Mouse (Mus musculus) inflammation-experienced regulatory T-cells, adult 6 months (primary cell): ENCODE results near the gene Ppat. TPM values are rescaled to one million over a fixed set of nuclear protein-coding genes. Genes with fewer than 3 reads are reported as not detected.

Experiments
- ATAC-seq: one replicate; pipeline ENCODE4 v1.8.0; 2017
- polyA plus RNA-seq, 3 experiments: library from polyadenylated mRNA; unstranded; fragments of 100-300 nt; shearing (Covaris generic); gene quantifications; one replicate each; pipeline ENCODE4 v1.2.1; 2017

Gene Ppat
- polyA plus RNA-seq, 3 experiments from 2014 or later = 24.3 to 31.7 (median 27.8) TPM

- no peak for ATAC-seq
Observed at GRCm38 (mm10) chr5:76869553-76869952, 81.8 kb downstream of the Ppat start.

- ATAC-seq = peak; percentile 43
Observed at GRCm38 (mm10) chr5:76868693-76869286, 82.6 kb downstream of the Ppat start.

GRCm38 (mm10) chr5:76866819-76867218 is 84.6 kb downstream of the Ppat start:
- no peak for ATAC-seq

Other genes starting within 250 kb of the Ppat start
- gene Aasdh, start 46.1 kb downstream of the Ppat start, polyA plus RNA-seq = 10 to 100 TPM; 12.1 to 19.8 (median 13.9) TPM
- gene Paics, start 271 bp downstream of the Ppat start, polyA plus RNA-seq = 100 to 1,000 TPM; 164 to 233 (median 183) TPM
- 100 to 1,000 TPM; 121 to 153 (median 146) TPM for gene Srp72, start 23.1 kb upstream of the Ppat start, polyA plus RNA-seq
- gene Arl9, start 52.5 kb upstream of the Ppat start, polyA plus RNA-seq = not detected
- gene Thegl, start 64.4 kb upstream of the Ppat start, polyA plus RNA-seq = not detected
- 10 to 100 TPM; 13.8 to 24.5 (median 15.9) TPM for gene Hopx, start 163.5 kb upstream of the Ppat start, polyA plus RNA-seq